Mouse (Mus musculus) hindbrain, embryonic 13.5 days (tissue): ENCODE data around the gene Doc2g. TPM values are rescaled to one million over a fixed set of nuclear protein-coding genes. Genes with fewer than 3 reads are reported as not detected.
"Not testable (repeated sequence)": the region's sequence is repeated elsewhere in the genome, so short reads cannot be mapped to it uniquely, and the experiment has no call there.

Experiments used
- ATAC-seq: fragments of 200-750 bp; cut with Nextera tagmentation; 2 replicates; pipeline ENCODE4 v1.8.0; 2017; ENCODE audit warnings: moderate TSS enrichment; ENCODE audit not compliant: low FRiP score
- H3K27ac ChIP-seq: fragments of 300-500 bp; sonication (generic); 2 replicates; pipeline ENCODE4 v1.5.1; 2015; ENCODE audit warnings: inconsistent platforms, mild to moderate bottlenecking, moderate library complexity
- H3K27me3 ChIP-seq: fragments of 300-500 bp; sonication (generic); 2 replicates; pipeline ENCODE4 v1.6.1; 2015; ENCODE audit warnings: mild to moderate bottlenecking, inconsistent platforms
- H3K36me3 ChIP-seq: fragments of 300-500 bp; sonication (generic); 2 replicates; pipeline ENCODE4 v1.6.1; 2015; ENCODE audit warnings: mild to moderate bottlenecking, inconsistent platforms
- H3K4me1 ChIP-seq: fragments of 300-500 bp; sonication (generic); replicated peaks from 2 replicates; pipeline ENCODE4 v1.6.1; 2015; ENCODE audit warnings: inconsistent platforms
- H3K4me2 ChIP-seq: fragments of 300-500 bp; sonication (generic); 2 replicates; pipeline ENCODE4 v1.6.1; 2015; ENCODE audit warnings: inconsistent platforms, mild to moderate bottlenecking, moderate library complexity
- H3K4me3 ChIP-seq: fragments of 300-500 bp; sonication (generic); 2 replicates; pipeline ENCODE4 v1.5.1; 2015; ENCODE audit warnings: mild to moderate bottlenecking, inconsistent platforms
- H3K9ac ChIP-seq: fragments of 300-500 bp; sonication (generic); 2 replicates; pipeline ENCODE4 v1.6.1; 2015; ENCODE audit warnings: mild to moderate bottlenecking, inconsistent platforms
- H3K9me3 ChIP-seq: fragments of 300-500 bp; sonication (generic); 2 replicates; pipeline ENCODE4 v1.6.1; 2016; ENCODE audit warnings: inconsistent platforms
- WGBS: fragments of 180-500 bp; shearing (Covaris S2); methylation state at CpG from one replicate; pipeline ENCODE4 v1.1.7; 2015; 5-methylcytosine and 5-hydroxymethylcytosine counted together
- polyA plus RNA-seq: library from polyadenylated mRNA; unstranded; fragments of >200 nt; fragmentation: Nextera tagmentation; extraction: Ambion mirVana; gene quantifications from 2 replicates; pipeline ENCODE4 v1.2.1, GENCODE M21; 2015

Doc2g gene
- polyA plus RNA-seq, 1 experiment from 2014 or later: 6.5 TPM

GRCm38 (mm10) chr19:4032668-4033067 is 29.6 kb downstream of the Doc2g start:
- 65% methylated on average over 7 of the region's 7 CpGs for WGBS
- no peak for ATAC-seq
- Histone ChIP-seq H3K27ac (no peak overlapping the region), H3K9ac (no peak overlapping the region), H3K4me2 (no peak overlapping the region), H3K4me3 (no peak overlapping the region), H3K27me3 (no peaks in the 10 kb centered on the region), H3K36me3 (no peaks in the 10 kb centered on the region), H3K4me1 (peaks cover 15% of the 10 kb centered on the region), H3K9me3 (no peaks in the 10 kb centered on the region)

GRCm38 (mm10) chr19:4033298-4033697 is 30.2 kb downstream of the Doc2g start:
- H3K27ac ChIP-seq: no peak overlapping the region
- 73% methylated on average over 3 of the region's 3 CpGs for WGBS
- no peak overlapping the region for H3K9ac ChIP-seq
- no peak for ATAC-seq
- H3K4me3 ChIP-seq: no peak overlapping the region
- no peaks in the 10 kb centered on the region for H3K27me3 ChIP-seq
- no peak overlapping the region for H3K4me2 ChIP-seq
- peaks cover 20% of the 10 kb centered on the region for H3K4me1 ChIP-seq
- no peaks in the 10 kb centered on the region for H3K36me3 ChIP-seq
- no peaks in the 10 kb centered on the region for H3K9me3 ChIP-seq

DNA sequence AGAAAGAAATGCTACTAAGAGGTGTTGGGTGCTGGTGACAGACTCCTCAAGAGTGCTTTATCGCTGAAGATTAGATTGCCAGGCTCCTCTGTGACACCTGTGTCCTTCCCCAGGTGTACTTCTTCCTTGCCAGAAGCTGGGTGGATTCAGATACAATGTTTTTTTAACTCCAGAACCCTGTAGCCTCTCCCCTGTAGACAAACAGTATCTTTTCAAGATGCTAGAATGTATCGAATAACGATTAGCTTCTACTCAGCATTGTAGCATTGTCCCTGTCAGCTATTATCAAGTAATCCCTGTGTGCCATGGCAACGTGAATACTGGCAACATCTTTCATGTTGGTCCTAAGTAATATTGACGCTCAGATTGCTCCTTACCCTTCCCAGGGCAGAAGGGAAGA is 30.6 kb downstream of the Doc2g start:
- no peak for ATAC-seq
- 63% methylated on average over 5 of the region's 5 CpGs for WGBS
- Histone ChIP-seq H3K9ac (0 out of 2 replicates have a peak overlapping the region, but pooled peaks have one; percentile 19), H3K9me3 (no peaks in the 10 kb centered on the region), H3K36me3 (no peaks in the 10 kb centered on the region), H3K4me2 (no peak overlapping the region), H3K4me3 (no peak overlapping the region), H3K27me3 (no peaks in the 10 kb centered on the region), H3K27ac (no peak overlapping the region), H3K4me1 (peaks cover 21% of the 10 kb centered on the region)

DNA sequence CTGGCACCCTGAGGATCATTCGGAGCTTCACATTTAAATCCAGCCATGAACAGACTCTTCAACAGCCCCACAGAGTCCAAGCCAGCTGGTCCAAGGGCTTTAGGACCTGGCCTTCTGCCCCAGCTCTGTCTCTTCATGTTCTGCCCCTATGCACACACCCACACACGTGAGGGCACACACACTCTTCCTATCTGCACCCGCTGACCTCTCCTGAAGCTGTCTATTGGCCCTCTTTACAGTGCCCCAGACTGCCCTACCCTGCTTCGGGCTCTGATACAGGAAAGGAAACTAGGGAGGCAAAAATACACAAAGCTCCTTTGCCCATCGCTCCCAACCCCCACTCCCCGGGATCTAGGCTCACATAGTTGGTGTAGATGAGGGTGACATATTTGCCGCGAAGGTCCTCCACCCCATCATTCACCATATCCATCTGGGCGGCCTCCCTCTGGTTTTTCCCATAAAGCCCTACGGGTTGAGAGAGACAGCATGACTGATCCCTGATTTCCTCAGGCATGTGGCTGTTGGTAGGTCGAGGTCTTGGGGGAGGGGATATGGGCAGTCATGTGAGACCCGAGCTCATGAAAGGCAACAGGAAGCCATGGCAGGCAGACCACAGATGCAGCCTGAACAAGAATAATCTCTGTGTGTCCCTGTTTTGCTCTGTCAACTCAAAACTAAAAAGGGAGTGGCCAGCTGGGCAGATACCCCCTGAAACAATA is 33.4 kb downstream of the Doc2g start:
- Histone ChIP-seq H3K27me3 (no peaks in the 10 kb centered on the region), H3K9ac (no peak overlapping the region), H3K4me1 (peaks cover 21% of the 10 kb centered on the region), H3K4me3 (no peak overlapping the region), H3K9me3 (no peaks in the 10 kb centered on the region), H3K27ac (no peak overlapping the region), H3K4me2 (peak overlapping the region; percentile 34; the same call in 1 of the 2 replicates), H3K36me3 (no peaks in the 10 kb centered on the region)
- no peak for ATAC-seq
- WGBS: 68% methylated on average over 12 of the region's 12 CpGs

DNA sequence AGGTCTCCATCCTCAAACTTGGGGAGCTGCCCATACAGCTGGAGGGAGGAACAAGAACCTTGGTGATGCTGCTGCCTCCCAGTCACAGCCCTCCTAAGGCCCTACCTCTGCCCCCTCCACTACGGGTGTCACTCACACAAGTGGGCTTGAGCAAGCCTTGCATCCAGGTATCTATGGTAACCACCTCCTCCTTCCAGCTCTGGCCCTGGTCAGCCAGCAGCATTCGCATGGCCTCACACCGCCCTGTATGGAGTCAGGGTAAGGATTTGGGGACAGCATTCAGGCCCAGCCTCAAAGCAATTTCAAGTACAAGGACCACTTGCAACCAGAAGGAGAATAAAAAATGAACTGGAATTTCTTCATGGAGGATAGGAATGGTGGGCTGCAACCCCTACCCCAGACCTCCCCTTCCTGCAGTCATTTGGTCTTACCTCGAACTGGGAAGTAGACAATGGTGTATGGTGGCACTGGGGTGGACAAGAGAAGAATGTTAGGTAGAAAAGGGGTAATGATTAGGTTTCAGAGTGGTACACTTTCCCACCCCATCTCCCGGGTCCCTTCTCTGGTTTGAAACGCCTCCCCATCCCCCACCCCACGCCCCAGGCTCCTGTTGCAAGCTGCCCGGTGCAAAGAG is 34.2 kb downstream of the Doc2g start:
- peak; percentile 64 for ATAC-seq
- H3K9me3 ChIP-seq, H3K27me3 ChIP-seq, H3K36me3 ChIP-seq: not testable (repeated sequence)
- H3K4me3 ChIP-seq: peak overlapping the region; percentile 57
- peaks cover 21% of the 10 kb centered on the region for H3K4me1 ChIP-seq
- peak overlapping the region; percentile 64; the same call in 1 of the 2 replicates for H3K27ac ChIP-seq
- peak overlapping the region; percentile 80 for H3K9ac ChIP-seq
- WGBS: 33% methylated on average over 8 of the region's 8 CpGs
- H3K4me2 ChIP-seq: peak overlapping the region; percentile 76

DNA sequence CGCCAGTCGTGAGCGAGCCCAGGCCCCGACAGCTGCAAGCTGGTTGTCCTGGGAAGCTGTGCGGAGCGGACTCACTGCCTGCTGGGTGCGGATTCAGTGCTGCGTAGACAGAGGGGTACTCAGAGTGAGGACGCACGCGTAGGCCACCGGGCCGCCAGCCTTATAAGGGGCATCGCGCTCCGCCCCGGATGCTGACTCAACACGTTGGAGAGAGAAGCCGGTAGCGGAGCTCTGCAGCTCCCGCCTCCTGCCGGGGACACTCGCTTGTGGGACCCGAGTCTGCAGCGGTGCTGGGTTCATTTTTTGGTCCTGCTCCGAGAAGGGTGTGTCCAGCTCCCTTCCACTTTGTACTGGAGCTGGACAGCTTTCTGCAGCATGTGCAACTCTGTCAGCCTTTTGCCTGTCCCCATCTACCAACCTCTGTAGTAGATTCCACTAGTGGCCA is 34.7 kb downstream of the Doc2g start, which contains the start of gene Gstp1:
Gstp1 (minus strand) TSS at position 198 of the 445 bp plus-strand sequence.
- ATAC-seq: peak; percentile 83
- 1% methylated on average over 23 of the region's 26 CpGs for WGBS
- Histone ChIP-seq H3K27me3 (no peaks in the 10 kb centered on the region), H3K36me3 (no peaks in the 10 kb centered on the region), H3K4me2 (peak within 1 kb of the TSS; percentile 76), H3K4me3 (peak within 1 kb of the TSS; percentile 57), H3K4me1 (peaks cover 21% of the 10 kb centered on the region), H3K9ac (peak within 1 kb of the TSS; percentile 80), H3K27ac (peak within 1 kb of the TSS; percentile 64; the same call in 1 of the 2 replicates), H3K9me3 (no peaks in the 10 kb centered on the region)

DNA sequence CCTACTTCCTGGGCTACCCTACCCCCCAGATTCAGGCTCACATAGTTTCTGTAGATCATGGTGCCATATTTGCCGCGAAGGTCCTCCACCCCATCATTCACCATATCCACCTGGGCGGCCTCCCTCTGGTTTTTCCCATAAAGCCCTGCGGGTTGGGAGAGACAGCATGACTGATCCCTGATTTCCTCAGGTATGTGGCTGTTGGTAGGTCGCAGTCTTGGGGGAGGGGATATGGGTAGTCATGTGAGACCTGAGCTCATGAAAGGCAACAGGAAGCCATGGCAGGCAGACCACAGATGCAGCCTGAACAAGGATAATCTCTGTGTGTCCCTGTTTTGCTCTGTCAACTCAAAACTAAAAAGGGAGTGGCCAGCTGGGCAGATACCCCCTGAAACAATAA is 37.8 kb downstream of the Doc2g start:
- H3K9ac ChIP-seq, H3K27me3 ChIP-seq, H3K36me3 ChIP-seq, H3K4me2 ChIP-seq, H3K4me3 ChIP-seq, H3K9me3 ChIP-seq, ATAC-seq, H3K27ac ChIP-seq: not testable (repeated sequence)
- H3K4me1 ChIP-seq: peaks cover 21% of the 10 kb centered on the region
- 88% methylated on average over 5 of the region's 5 CpGs for WGBS

GRCm38 (mm10) chr19:4041500-4041899 is 38.4 kb downstream of the Doc2g start:
- not testable (repeated sequence) for H3K4me3 ChIP-seq, H3K4me2 ChIP-seq, H3K27me3 ChIP-seq, H3K9me3 ChIP-seq, H3K27ac ChIP-seq, H3K9ac ChIP-seq, H3K36me3 ChIP-seq, ATAC-seq
- 94% methylated on average over 4 of the region's 4 CpGs for WGBS
- H3K4me1 ChIP-seq: peaks cover 15% of the 10 kb centered on the region

DNA sequence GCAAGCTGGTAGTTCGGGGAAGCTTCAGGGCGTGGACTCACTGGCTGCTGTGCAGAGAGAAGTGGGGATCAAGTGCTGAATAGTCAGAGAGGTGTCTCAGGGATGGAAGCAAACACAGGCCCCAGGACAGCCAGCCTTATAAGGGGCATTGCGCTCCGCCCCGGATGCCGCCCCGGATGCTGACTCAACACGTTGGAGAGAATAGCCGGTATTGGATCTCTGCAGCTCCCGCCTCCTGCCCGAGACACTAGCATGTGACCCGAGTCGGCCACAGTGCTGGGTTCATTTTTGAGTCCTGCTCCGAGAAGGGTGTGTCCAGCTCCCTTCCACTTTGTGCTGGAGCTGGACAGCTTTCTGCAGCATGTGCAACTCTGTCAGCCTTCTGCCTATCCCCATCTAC is 39.0 kb downstream of the Doc2g start:
- Histone ChIP-seq H3K4me1 (peaks cover 12% of the 10 kb centered on the region), H3K4me2 (no peak overlapping the region), H3K27ac (no peak overlapping the region), H3K36me3 (no peaks in the 10 kb centered on the region), H3K27me3 (no peaks in the 10 kb centered on the region), H3K9me3 (no peaks in the 10 kb centered on the region), H3K4me3 (no peak overlapping the region), H3K9ac (0 out of 2 replicates have a peak overlapping the region, but pooled peaks have one; percentile 35)
- 72% methylated on average over 14 of the region's 14 CpGs for WGBS
- ATAC-seq: no peak

GRCm38 (mm10) chr19:4044109-4044508 is 41.0 kb downstream of the Doc2g start:
- H3K4me3 ChIP-seq, H3K27ac ChIP-seq, ATAC-seq, H3K9ac ChIP-seq, H3K9me3 ChIP-seq, H3K4me2 ChIP-seq, H3K4me1 ChIP-seq, H3K27me3 ChIP-seq, H3K36me3 ChIP-seq: not testable (repeated sequence)
- WGBS: 90% methylated on average over 5 of the region's 5 CpGs

- ATAC-seq: no peak
- Histone ChIP-seq H3K9ac (no peak within 1 kb of the TSS), H3K4me2 (0 out of 2 replicates have a peak within 1 kb of the TSS, but pooled peaks have one; percentile 29), H3K27ac (no peak within 1 kb of the TSS), H3K27me3 (no peaks in the 10 kb centered on the region), H3K4me1 (no peaks in the 10 kb centered on the region), H3K9me3 (no peaks in the 10 kb centered on the region), H3K36me3 (no peaks in the 10 kb centered on the region), H3K4me3 (no peak within 1 kb of the TSS)
- WGBS: 55% methylated on average over 16 of the region's 16 CpGs
Measured at GRCm38 (mm10) chr19:4045966-4046865, 43.1 kb downstream of the Doc2g start, which contains the start of gene Gstp2. Gene Gstp2, minus strand, starts transcription at chr19:4046023.

DNA sequence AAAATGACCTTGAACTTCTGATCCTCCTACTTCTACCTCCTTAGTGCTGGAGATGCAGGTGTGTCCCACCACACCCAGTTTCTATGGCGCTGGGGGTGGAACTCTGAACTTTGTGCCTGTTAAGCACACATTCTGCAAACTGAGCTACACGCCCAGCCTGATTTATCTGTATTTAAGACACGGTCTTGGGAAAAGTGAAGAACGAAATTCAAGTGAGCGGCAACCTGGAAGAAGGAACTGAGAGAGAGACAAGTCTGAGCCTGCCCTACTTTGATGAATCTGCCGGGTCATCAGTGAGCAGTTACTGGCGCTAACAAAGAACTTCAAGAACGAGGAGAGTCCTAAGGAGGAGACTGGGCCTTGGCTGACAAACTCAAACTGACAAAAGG is 43.7 kb downstream of the Doc2g start:
- H3K27me3 ChIP-seq: no peaks in the 10 kb centered on the region
- no peak for ATAC-seq
- WGBS: 82% methylated on average over 8 of the region's 8 CpGs

More for the DNA sequence above, 43.7 kb downstream of the Doc2g start:
- Histone ChIP-seq H3K27ac (no peak overlapping the region), H3K9me3 (no peaks in the 10 kb centered on the region), H3K4me1 (no peaks in the 10 kb centered on the region), H3K4me3 (no peak overlapping the region), H3K36me3 (no peaks in the 10 kb centered on the region), H3K4me2 (no peak overlapping the region), H3K9ac (no peak overlapping the region)
